Mouse (Mus musculus): ENCODE results near the gene Slc17a7.

Slc17a7 gene

DNA sequence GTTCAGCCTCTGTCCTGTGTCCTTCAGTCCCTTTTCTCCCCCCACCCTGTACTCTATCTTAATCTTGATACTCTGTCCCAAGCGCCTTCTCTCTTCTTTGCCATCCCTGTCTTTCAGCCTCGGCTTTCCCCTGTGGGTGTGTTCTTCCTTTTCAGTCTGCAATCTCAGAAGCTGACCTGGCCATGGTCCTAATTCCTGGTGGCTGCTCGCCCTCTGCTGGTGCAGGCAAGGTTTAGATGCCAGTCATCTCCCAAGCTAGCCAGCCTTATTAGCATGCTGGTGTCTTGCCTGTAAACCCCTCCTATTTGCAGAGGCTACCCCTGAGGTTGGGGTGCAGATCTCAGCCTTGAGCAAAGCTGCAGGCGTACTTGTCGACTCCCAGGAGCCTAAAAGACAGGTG, 34.7 kb downstream of the Slc17a7 start:
- peak; percentile 75 for DNase-seq (ENCODE audit: low read depth, low spot score)

DNA sequence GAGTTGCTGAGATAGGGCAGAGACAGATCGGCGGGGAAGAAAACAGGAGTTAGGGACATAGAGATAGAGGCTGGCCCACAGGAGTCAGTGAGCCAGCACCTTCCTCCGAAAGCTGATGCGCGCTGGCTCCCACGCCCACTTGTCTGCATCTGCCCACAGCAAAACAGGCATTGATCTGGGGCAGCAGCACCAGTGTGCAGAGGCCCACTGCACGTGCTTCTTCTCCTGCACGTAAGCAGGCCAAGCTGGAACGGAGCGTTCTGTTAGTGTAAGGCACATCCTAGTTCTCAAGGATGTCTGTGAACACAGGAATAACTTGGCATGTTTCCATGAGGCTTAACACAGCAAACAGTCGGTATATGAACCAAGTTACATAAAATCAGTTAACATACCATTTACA, 35.2 kb downstream of the Slc17a7 start:
- DNase-seq (ENCODE audit: low read depth, low spot score) = no peak

DNA sequence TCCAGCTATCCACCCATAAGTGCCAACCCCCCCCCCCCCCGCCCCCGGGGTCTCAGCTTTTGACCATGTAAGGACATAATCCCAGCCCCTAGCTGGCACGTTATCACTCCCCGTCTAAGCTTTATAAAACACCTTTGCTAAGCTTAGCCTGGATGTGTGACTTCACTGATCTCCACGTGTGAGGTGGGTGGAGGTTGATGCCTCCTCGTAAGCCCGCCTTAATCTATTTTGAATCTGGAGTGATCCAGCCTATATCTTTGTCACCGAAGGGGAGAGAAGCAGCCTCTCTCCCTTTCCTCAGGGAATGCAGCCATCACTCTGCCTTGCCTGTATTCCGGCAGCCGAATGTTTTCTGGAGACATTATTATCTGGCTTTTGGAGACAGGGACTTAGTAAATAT, 38.9 kb downstream of the Slc17a7 start:
- no peak for DNase-seq (ENCODE audit: low read depth, low spot score)

DNA sequence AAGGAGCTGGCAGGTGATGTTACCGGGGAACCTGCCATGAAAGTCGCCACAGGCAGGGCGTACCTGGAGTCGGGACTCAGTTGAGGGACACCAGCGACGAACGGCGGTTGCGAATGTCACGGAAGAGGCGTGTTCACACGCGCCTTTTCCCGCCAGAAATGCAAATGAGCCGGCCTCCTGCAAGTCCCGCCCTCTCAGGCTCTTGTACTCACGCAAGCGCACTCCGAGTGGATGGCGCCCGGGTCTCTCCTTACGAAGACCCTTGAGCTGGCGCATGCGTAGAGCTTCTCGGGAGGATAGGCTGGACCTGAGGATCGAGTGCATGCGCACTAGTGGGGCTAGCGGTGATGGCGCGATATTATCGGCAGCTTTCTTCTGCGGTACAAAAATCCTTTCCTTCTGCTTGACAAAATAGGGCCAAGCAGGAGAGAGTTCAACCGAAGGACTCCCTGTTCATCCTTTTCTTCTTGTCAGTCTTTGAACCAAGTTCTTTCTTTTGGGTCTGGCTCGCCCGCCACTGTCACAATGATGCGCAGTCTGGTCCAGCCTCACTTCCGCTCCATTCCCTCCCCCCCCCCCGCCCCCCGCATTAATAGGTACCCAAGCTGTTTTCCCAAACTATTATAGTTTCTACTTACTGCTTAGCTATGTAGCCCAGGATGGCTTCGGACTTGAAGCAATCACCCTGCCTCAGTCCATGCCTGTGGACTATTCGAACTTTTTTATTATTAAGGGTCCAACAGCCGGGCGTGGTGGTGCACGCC, 40.8 kb downstream of the Slc17a7 start, which contains the start of gene Ccdc155:
TSS of gene Ccdc155 (minus strand) at position 513 of the 764 bp plus-strand sequence.
- DNase-seq (ENCODE audit: low read depth, low spot score) = peak; percentile 73

DNA sequence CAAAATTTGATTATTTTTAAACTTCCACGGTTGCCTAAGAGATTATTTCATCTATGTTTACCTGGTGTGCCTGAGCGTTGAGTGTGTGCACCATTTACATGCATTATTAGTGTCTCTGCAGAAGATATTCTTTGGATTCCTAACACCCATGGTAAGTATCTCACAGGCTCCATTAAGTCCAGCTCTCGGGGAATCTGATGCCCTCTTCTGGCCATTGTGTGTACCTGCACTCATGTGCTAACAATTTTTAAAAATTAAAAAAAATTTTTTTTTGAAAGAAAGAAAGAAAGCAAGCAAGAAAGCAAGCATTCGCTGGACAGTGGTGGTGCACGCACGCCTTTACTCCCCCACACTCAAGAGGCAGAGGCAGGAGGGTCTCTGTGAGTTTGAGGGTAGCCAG, 44.5 kb downstream of the Slc17a7 start:
- DNase-seq (ENCODE audit: low read depth, low spot score) = no peak

DNA sequence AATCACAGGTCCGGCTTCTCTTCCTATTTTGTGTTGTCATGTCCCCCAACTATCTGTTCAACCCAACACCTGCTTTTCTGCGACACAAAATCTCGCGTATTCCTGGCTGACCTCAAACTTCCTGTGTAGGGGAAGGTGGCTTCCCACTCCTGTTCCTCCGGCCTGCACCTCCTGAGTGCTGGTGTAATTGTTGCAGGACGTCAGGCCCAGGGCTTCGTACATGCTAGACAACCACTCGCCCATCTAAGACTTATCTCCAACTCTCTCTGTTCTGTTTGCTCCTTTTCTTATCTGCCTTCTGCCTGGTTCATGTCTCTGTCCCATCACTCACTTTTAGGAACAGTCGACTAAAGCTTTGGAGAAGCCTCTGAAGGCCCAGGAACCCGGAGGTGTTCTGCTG, 47.3 kb downstream of the Slc17a7 start:
- no peak for DNase-seq (ENCODE audit: low read depth, low spot score)

DNA sequence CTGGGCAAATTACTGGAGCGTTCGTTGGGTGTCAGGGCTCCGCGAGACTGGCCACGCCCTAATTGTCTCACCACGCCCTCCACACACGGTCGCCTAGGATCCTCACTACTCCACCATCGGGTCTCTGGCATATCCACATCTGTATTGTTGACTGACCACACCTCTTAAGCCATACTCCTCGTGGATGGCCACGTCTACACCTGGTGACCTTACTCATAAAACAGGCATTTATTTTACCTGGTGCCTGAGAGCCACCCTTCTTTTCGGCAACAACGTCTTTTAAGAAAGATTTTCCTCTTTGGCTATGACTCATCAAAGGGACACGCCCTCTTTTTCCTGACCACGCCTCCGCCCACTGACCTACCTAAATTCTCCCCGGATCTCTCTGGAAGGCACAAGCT, 48.1 kb downstream of the Slc17a7 start, which contains the start of gene Dkkl1:
TSS of gene Dkkl1 (minus strand) at position 297 of the 401 bp plus-strand sequence.
- DNase-seq (ENCODE audit: low read depth, low spot score) = no peak

DNA sequence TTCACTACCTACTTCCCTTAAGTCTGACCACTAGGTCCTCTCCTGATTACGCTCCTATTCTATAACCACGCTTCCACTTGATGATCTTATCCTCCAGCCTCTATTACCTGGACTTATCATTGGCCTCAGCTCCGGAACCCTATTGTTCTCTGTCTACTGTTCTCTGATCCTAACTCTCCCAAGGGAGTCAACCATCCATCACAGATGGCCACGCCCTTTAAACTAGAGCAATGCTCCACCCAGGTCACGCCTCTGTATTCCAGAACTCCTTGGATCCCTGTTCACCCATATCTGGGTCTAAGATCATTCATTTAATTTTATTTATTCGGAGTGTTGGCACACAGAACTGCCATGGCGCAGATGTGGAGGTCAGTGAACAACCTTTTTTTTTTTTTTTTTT, 48.6 kb downstream of the Slc17a7 start:
- no peak for DNase-seq (ENCODE audit: low read depth, low spot score)

DNA sequence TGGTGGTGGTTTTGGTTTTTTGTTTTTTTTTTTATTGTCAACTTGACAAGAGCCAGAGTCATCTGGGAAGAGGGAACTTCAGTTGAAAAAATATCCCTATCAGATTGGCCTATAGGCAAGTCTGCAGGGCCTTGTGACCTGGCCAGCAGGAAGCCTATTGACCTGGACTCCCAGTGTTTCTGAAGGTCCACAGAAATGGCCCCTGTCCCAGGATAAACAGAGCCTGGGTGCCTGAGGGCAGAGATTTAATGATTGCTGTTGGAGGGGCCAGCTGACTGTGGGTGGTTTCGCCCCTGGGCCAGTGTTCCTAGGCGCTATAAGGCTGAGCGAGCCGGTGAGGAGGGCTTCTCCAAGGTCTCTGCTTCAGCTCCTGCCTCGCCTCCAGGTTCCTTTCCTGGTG, 50.0 kb downstream of the Slc17a7 start:
- no peak for DNase-seq (ENCODE audit: low read depth, low spot score)

DNA sequence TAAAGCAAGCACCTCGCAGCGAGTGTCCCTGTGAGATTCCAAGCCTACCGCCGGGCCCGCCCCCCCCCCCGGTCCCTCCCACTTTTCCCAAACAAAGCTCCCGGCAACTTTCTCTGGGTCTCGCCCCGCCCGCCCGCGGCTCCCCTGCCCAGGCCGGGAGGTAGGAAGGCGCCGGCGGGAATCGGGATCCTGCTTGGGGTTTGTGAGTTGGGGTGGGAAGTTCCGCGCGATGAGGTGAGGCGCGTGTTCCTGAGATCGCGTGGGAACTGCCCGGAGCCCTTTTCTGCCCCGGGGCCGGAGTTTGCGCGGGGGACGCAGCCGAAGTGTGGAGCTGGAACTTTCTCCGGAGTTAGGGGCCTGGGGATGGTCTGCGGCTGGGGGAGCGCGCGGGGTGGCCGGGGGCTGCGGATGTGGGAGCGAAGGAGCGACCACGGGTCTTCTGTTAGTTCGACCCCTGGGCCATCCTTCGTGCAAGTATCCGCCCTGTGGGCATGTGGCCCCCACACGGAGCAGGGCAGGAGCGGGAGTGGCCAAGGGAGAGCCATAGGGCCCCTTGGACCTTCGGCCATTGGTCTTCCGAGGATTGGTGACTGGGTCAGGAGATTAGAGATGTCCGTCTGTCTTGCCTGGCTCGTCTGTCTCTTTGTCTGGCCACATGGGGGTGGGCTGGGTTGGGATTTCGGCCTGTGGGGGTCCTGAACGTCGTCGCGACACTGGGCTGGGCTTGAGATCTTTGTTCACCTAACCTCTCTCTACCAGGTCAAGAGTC, 52.1 kb downstream of the Slc17a7 start, which contains the start of gene Tead2:
TSS of gene Tead2 (plus strand) at position 81 of the 769 bp plus-strand sequence.
- no peak for DNase-seq (ENCODE audit: low read depth, low spot score)

DNA sequence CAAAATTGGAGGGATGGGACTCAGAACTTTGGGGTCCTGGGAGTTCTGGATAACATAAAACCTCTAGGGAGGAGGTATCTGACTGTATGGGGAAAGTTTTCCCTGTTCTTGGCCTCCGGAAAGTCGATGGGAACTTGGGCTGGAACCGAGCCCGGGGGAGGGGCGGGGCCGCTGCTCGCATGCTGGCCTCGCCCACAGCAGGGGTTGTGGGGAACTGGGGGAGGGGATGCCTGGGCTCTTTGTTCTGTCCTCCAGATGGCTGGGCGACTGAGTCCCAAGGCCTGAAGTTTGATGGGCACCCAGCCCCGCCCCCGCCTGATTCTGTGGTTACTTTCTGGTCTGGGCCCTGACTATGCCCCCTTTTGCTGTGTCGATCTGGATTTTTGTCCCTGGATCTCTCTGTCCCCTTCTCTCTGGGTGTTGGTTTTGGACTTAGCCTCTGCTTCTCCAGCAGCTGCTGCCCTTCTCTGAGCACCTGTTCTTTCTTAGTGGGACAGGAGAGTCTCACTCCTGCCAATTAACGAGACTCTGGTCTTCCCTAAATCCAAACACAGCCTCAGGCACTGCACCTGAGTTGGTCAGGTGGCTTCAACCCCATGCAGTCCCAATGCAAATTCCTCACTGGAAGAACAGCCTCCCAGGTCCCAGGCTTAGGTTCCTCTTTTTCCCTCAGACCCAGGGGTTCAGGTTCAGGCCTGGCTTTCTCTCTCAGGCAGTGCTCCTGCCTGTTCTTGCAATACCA, 52.9 kb downstream of the Slc17a7 start:
- DNase-seq (ENCODE audit: low read depth, low spot score) = no peak

DNA sequence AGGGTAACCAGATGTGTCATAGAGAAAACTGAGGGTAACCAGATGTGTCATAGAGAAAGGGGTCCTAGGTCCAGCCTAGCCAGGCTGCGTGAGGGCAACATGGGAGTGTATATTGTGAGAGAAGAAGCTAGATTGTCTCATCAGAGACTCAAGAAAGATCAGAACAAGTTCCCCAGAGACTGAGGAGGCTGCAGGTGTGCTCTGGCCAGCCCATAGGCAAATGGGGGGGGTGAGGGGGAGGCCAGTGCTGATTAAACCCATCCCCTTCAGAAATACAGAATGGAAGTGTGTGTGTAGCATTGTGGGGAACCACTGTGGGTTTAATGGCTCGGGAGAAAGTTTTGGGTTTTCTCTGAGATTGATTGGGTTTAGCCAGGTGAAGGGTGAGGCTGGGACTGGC, 57.9 kb downstream of the Slc17a7 start:
- no peak for DNase-seq (ENCODE audit: low read depth, low spot score)

DNA sequence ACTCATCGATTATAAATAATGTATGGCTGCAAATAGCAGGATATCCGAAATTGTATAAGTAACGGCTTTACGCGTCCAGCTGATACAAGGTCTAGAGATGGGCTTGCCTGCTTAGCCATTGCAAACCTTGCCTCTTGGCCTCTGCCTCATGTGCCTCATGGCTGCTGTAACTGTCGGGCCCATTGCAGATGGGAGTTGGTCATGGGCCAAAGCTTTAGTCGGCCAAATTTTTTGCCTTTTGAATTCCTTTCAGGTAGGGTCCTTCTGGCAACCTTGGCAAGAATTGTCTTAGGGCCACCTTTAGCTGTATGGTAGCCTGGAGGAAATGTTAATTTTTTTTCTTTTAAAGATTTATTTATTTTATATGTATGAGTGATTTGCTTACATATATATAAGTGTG, 61.1 kb downstream of the Slc17a7 start:
- no peak for DNase-seq (ENCODE audit: low read depth, low spot score)
